Mouse (Mus musculus) cortical plate, adult 2 months (tissue): ENCODE measurements around the gene Ube2j2. TPM values are rescaled to one million over a fixed set of nuclear protein-coding genes. Genes with fewer than 3 reads are reported as not detected.
A peak's percentile ranks its signal among the peaks of the same experiment; 100 is the strongest.

Experiments used
- H3K27ac ChIP-seq: fragments of 200-500 bp; 2 replicates; pipeline ENCODE4 v1.5.1; 2012; ENCODE audit warnings: low read length, control low read depth, inconsistent platforms; ENCODE audit not compliant: insufficient read depth
- H3K4me1 ChIP-seq: fragments of 200-500 bp; 2 replicates; pipeline ENCODE4 v1.6.1; 2011; ENCODE audit warnings: low read length; ENCODE audit not compliant: control insufficient read depth, insufficient read depth
- H3K4me3 ChIP-seq: fragments of 200-500 bp; 2 replicates; pipeline ENCODE4 v1.5.1; 2011; ENCODE audit warnings: mild to moderate bottlenecking, low read length, control low read depth; ENCODE audit not compliant: insufficient read depth
- CTCF ChIP-seq: fragments of 200-500 bp; IDR thresholded peaks from 2 replicates; pipeline ENCODE4 v1.5.1; 2011; ENCODE audit warnings: mild to moderate bottlenecking, control low read depth, low read length; ENCODE audit not compliant: insufficient read depth; ENCODE audit errors: extremely low read depth
- POLR2A ChIP-seq: fragments of 200-500 bp; IDR thresholded peaks from 2 replicates; pipeline ENCODE4 v1.6.1; 2011; ENCODE audit warnings: mild to moderate bottlenecking, low read length, control low read depth; ENCODE audit not compliant: insufficient read depth; ENCODE audit errors: extremely low read depth
- polyA plus RNA-seq: library from polyadenylated mRNA; depleted of rRNA; stranded (reverse); fragments of >200 nt; gene quantifications from 2 replicates; pipeline ENCODE4 v1.2.3, GENCODE M21; 2012; rRNA removed

Ube2j2 gene
- polyA plus RNA-seq, result 72.6 and 75.2 TPM in 2 replicates

- H3K4me3 ChIP-seq, result peak within 1 kb of the TSS; percentile 48
- TF ChIP-seq CTCF, result no peak
- peak; percentile 75; the same call in 1 of the 2 replicates for TF ChIP-seq POLR2A
- peak within 1 kb of the TSS; percentile 56 for H3K27ac ChIP-seq
- H3K4me1 ChIP-seq, result peaks cover 11% of the 10 kb centered on the region
Measured at GRCm38 (mm10) chr4:155943534-155944249, at the start of gene Ube2j2. TSS of gene Ube2j2 (plus strand) at chr4:155943831.

DNA sequence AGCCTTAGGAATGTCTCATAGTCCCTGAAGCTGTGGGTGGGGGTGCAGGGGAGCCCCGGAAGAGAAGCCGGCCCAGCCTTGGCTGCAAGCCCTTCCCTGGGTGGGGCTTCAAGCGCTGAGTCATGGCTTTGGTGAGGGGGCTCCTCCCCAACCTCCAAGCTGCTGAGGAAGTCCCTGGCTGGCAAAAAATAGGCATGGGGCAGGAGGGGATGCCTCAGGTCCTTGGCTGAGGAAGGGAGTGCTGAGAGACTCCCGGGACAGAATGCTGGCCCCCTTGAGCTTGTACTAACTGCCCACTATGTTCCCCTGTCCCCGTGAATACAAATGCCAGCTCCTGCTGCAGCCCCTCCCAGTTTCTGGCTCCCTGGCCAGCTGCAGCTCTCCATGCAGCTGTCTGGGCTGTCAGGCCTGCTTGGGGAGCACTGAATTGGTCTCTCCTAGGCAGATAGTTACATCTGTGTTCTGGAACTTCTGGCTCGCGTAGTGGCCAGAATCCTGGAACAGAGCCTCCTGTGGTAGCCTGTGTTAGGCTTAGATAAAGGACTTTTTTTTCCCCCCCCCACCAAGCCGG is 49.2 kb upstream of the Ube2j2 start:
- Histone ChIP-seq H3K4me1 (peaks cover 8% of the 10 kb centered on the region), H3K4me3 (peak overlapping the region; percentile 99), H3K27ac (peak overlapping the region; percentile 79)
- TF ChIP-seq CTCF (no peak), POLR2A (peak; percentile 43; the same call in 1 of the 2 replicates)

- peaks cover 8% of the 10 kb centered on the region for H3K4me1 ChIP-seq
- peak overlapping the region; percentile 79 for H3K27ac ChIP-seq
- H3K4me3 ChIP-seq, result peak overlapping the region; percentile 99
- no peak for TF ChIP-seq CTCF
- no peak for TF ChIP-seq POLR2A
Measured at GRCm38 (mm10) chr4:155895216-155895615, 48.4 kb upstream of the Ube2j2 start.

- Histone ChIP-seq H3K27ac (no peak overlapping the region), H3K4me3 (peak overlapping the region; percentile 99; the same call in 1 of the 2 replicates), H3K4me1 (peaks cover 8% of the 10 kb centered on the region)
- TF ChIP-seq CTCF (no peak), POLR2A (no peak)
Measured at GRCm38 (mm10) chr4:155895826-155896225, 47.8 kb upstream of the Ube2j2 start.

DNA sequence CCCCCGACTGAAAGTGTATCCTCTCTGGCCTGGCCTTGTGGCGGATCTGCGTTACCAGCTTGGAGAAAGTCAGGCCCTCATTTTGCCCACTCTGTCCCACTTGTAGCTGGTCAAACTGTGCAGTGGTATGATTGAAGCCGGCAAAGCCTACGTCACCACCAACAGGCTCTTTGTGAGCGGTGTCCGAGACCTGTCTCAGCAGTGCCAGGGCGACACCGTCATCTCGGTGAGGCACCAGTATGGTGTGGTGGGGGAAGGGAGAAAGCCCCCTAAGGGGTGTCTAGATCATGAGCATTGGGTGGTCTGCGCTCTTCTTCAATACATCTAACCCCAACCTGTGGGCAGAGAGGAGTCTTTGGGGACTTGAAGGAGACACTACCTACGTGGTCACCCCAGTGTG is 47.2 kb upstream of the Ube2j2 start:
- Histone ChIP-seq H3K4me3 (no peak overlapping the region), H3K4me1 (peaks cover 8% of the 10 kb centered on the region), H3K27ac (no peak overlapping the region)
- no peak for TF ChIP-seq CTCF
- no peak for TF ChIP-seq POLR2A

DNA sequence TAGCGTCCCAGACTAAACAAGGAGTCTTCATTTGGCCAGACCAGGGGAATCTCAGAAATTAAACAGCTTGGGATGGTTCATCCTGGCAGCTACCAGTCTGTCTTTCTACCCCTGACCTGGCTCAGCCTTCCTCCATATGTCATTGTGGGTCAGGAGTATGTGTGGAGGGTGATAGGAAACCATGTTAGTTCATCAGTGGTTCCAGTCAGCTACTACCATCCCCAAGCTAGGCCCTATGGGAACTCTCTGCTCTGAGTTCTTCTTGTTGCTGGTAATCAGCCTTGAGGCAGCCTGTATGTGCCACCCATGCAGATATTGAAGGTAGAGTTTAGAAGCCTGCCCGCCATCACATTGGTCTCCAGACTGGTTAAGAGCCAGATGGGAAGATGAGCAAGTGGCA is 45.3 kb upstream of the Ube2j2 start:
- no peak for TF ChIP-seq CTCF
- TF ChIP-seq POLR2A, result no peak
- Histone ChIP-seq H3K4me3 (no peak overlapping the region), H3K4me1 (peaks cover 6% of the 10 kb centered on the region; the same call in 1 of the 2 replicates), H3K27ac (no peak overlapping the region)

DNA sequence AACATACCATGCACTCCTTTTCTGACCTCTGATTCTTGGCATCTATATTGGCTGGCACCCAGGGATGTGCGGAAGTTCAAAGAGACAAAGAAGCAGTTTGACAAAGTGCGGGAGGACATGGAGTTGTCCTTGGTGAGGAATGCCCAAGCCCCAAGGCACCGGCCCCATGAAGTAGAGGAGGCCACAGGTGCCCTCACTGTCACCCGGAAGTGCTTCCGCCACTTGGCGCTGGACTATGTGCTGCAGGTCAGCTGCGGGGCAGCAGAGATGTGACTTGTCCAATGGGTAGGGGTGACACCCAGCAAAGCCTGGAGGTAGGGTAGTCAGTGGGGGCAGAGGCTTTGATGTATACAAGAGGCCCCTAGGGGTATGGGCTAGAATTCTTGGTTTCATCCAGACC is 44.3 kb upstream of the Ube2j2 start:
- TF ChIP-seq POLR2A, result no peak
- TF ChIP-seq CTCF, result no peak
- peaks cover 2% of the 10 kb centered on the region; the same call in 1 of the 2 replicates for H3K4me1 ChIP-seq
- no peak overlapping the region for H3K4me3 ChIP-seq
- no peak overlapping the region for H3K27ac ChIP-seq

GRCm38 (mm10) chr4:155901205-155901604 is 42.4 kb upstream of the Ube2j2 start:
- no peak for TF ChIP-seq POLR2A
- TF ChIP-seq CTCF, result no peak
- Histone ChIP-seq H3K27ac (no peak overlapping the region), H3K4me1 (no peaks in the 10 kb centered on the region), H3K4me3 (no peak overlapping the region)

- no peak overlapping the region for H3K4me3 ChIP-seq
- H3K27ac ChIP-seq, result no peak overlapping the region
- H3K4me1 ChIP-seq, result no peaks in the 10 kb centered on the region
- TF ChIP-seq CTCF (no peak), POLR2A (no peak)
Measured at GRCm38 (mm10) chr4:155903246-155903645, 40.4 kb upstream of the Ube2j2 start.

GRCm38 (mm10) chr4:155904318-155905102 is 39.1 kb upstream of the Ube2j2 start:
- no peaks in the 10 kb centered on the region for H3K4me1 ChIP-seq
- H3K27ac ChIP-seq, result no peak overlapping the region
- TF ChIP-seq CTCF, result peak; percentile 33
- TF ChIP-seq POLR2A, result no peak
- no peak overlapping the region for H3K4me3 ChIP-seq
